Comparison of ENCODE assay signal across 8 mouse cellular contexts in the genomic region with DNA sequence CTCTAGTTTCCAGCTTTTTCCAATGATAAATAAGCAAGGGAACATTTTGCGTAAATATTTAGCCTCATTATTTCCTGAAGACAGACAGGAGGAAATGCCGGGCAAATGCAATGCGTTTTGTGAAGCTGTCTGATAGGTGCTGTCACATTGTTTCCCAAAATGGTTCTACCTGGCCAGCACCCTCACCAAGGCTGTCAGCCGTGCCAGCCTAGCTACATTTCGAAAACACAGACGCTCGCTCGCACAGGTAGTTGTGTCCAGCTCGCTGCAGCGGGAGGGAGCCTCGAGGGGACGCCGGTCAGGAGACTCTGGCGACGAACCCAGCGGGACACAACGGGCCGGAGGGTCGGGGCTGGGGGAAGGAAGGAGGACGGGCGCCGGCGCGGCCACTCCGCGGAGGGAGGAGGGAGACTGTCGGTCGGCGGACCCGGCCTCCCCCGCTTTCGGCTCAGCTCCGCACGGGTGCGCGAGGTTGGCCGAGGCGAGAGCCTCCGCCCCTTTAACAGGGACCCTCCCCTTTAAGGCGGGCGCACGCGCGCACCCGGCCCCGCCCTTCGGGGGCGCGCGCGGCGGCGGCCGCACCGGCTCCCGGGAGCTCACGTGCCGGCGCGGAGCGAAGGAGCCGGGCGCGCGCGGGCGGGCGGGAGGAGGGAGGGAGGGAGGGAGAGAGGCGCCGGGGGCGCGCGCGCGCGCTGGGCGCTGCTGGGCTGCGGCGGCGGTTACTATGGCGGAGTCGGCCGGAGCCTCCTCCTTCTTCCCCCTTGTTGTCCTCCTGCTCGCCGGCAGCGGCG. TPM values are rescaled to one million over a fixed set of nuclear protein-coding genes. Genes with fewer than 3 reads are reported as not detected.
DNase-seq lines count a peak whose midpoint lies in the region; ATAC-seq lines count a peak whose summit lies in the region.

A gene (plus strand): TSS at position 647 of the 791 bp plus-strand sequence.

- peak within 1 kb of the TSS; percentile 64 for H3K27ac ChIP-seq in brown adipose tissue, adult 24 weeks (replicated peaks; ENCODE audit: low read depth, low read length)
- H3K27ac ChIP-seq in forebrain, embryonic 11.5 days (ENCODE audit: low read depth, low read length), result peak within 1 kb of the TSS; percentile 51
- H3K27ac ChIP-seq in heart, embryonic 15.5 days, result peak within 1 kb of the TSS; percentile 90
- peak within 1 kb of the TSS; percentile 63 for H3K27ac ChIP-seq in liver, embryonic 12.5 days

- H3K27me3 ChIP-seq in forebrain, embryonic 11.5 days (ENCODE audit: control insufficient read depth, insufficient read depth, low read length), result no peaks in the 10 kb centered on the region
- H3K27me3 ChIP-seq in heart, embryonic 15.5 days, result no peaks in the 10 kb centered on the region
- H3K27me3 ChIP-seq in liver, embryonic 12.5 days (replicated peaks), result peaks cover 23% of the 10 kb centered on the region
- no peaks in the 10 kb centered on the region for H3K27me3 ChIP-seq in splenic B cell, adult 2 months (ENCODE audit: control insufficient read depth, insufficient read depth, low read length, poor library complexity, severe bottlenecking)

- peak within 1 kb of the TSS; percentile 76 for H3K4me3 ChIP-seq in brown adipose tissue, adult 24 weeks (ENCODE audit: insufficient read depth, low read depth, low read length)
- H3K4me3 ChIP-seq in forebrain, embryonic 11.5 days (ENCODE audit: low read depth, low read length), result peak within 1 kb of the TSS; percentile 91
- H3K4me3 ChIP-seq in heart, embryonic 15.5 days, result peak within 1 kb of the TSS; percentile 94
- H3K4me3 ChIP-seq in liver, embryonic 12.5 days, result peak within 1 kb of the TSS; percentile 78

- peak; percentile 90 for ATAC-seq in forebrain, embryonic 11.5 days (replicated peaks; ENCODE audit: low FRiP score)
- ATAC-seq in heart, embryonic 15.5 days (replicated peaks; ENCODE audit: insufficient number of reproducible peaks, insufficient read depth, low FRiP score, low read depth), result peak; percentile 92
- ATAC-seq in liver, embryonic 12.5 days, result peak; percentile 88

- H3K4me2 ChIP-seq in forebrain, embryonic 11.5 days (ENCODE audit: low read depth, low read length, severe bottlenecking), result peak within 1 kb of the TSS; percentile 92
- peak within 1 kb of the TSS; percentile 86 for H3K4me2 ChIP-seq in heart, embryonic 15.5 days
- peak within 1 kb of the TSS; percentile 98 for H3K4me2 ChIP-seq in liver, embryonic 12.5 days

- no peaks in the 10 kb centered on the region for H3K9me3 ChIP-seq in forebrain, embryonic 11.5 days (ENCODE audit: control insufficient read depth, low read length)
- no peaks in the 10 kb centered on the region for H3K9me3 ChIP-seq in heart, embryonic 15.5 days (replicated peaks)
- no peaks in the 10 kb centered on the region for H3K9me3 ChIP-seq in liver, embryonic 12.5 days (replicated peaks)

- H3K4me1 ChIP-seq in brown adipose tissue, adult 24 weeks (ENCODE audit: control insufficient read depth, insufficient read depth, insufficient read length, low read length), result peaks cover 6% of the 10 kb centered on the region; the same call in 1 of the 2 replicates
- peaks cover 10% of the 10 kb centered on the region; the same call in 1 of the 2 replicates for H3K4me1 ChIP-seq in forebrain, embryonic 11.5 days (replicated peaks; ENCODE audit: control insufficient read depth, insufficient read depth, low read length)
- H3K4me1 ChIP-seq in heart, embryonic 15.5 days (replicated peaks), result peaks cover 43% of the 10 kb centered on the region
- H3K4me1 ChIP-seq in liver, embryonic 12.5 days, result peaks cover 78% of the 10 kb centered on the region

- H3K9ac ChIP-seq in forebrain, embryonic 11.5 days (ENCODE audit: low read length), result peak within 1 kb of the TSS; percentile 85
- peak within 1 kb of the TSS; percentile 99 for H3K9ac ChIP-seq in heart, embryonic 15.5 days
- peak within 1 kb of the TSS; percentile 90 for H3K9ac ChIP-seq in liver, embryonic 12.5 days

- 2% methylated on average over 45 of the region's 87 CpGs for WGBS in forebrain, embryonic 11.5 days
- WGBS in heart, embryonic 15.5 days, result 1% methylated on average over 61 of the region's 87 CpGs
- 1% methylated on average over 34 of the region's 87 CpGs for WGBS in liver, embryonic 12.5 days (ENCODE audit: insufficient replicate concordance)

- H3K36me3 ChIP-seq in forebrain, embryonic 11.5 days (ENCODE audit: control insufficient read depth, insufficient read depth, low read length), result no peaks in the 10 kb centered on the region
- H3K36me3 ChIP-seq in heart, embryonic 15.5 days, result no peaks in the 10 kb centered on the region
- no peaks in the 10 kb centered on the region for H3K36me3 ChIP-seq in liver, embryonic 12.5 days
- H3K36me3 ChIP-seq in splenic B cell, adult 2 months (ENCODE audit: control insufficient read depth, insufficient read depth, low read length, poor library complexity, severe bottlenecking), result no peaks in the 10 kb centered on the region

- peak; percentile 94 for DNase-seq in CD4-positive, CD25-positive, alpha-beta regulatory T cell, adult 2 months (ENCODE audit: low read depth, low spot score)
- peak; percentile 97 for DNase-seq in forebrain, embryonic 11.5 days (ENCODE audit: low spot score)
- peak; percentile 95 for DNase-seq in kidney, postnatal 14 days
- peak; percentile 95 for DNase-seq in naive thymus-derived CD4-positive, alpha-beta T cell, adult 2 months (ENCODE audit: low read depth)
- peak; percentile 91 for DNase-seq in splenic B cell, adult 2 months (ENCODE audit: low read depth, low spot score)

RNA-seq across cellular contexts. Expression of the gene that starts here (rescaled TPM):
- 3.1 and 3.2 TPM in 2 replicates for polyA plus RNA-seq in brown adipose tissue, adult 24 weeks (2012; ENCODE audit: insufficient read depth, insufficient read length, missing spikeins)
- polyA plus RNA-seq in forebrain, embryonic 11.5 days (2014; fragmentation: Nextera tagmentation; extraction: Ambion mirVana), result 15.0 and 16.0 TPM in 2 replicates
- 5.8 and 6.9 TPM in 2 replicates for polyA plus RNA-seq in heart, embryonic 15.5 days (2015; fragmentation: Nextera tagmentation; extraction: Ambion mirVana)
- 1.9 and 2.2 TPM in 2 replicates for polyA plus RNA-seq in liver, embryonic 12.5 days (2016; fragmentation: Nextera tagmentation; extraction: Ambion mirVana)

Comparison
In these comparisons a context has a peak if more than half of its experiments do, and no peak if none do; other contexts are left out.
1. Peak in every context shown above with its lines: DNase-seq, ATAC-seq, H3K4me3 ChIP-seq and H3K27ac ChIP-seq.